ENCODE assay signal across 17 mouse cellular contexts in genomic region chr9:121344344-121344743, GRCm38 (mm10). TPM values are rescaled to one million over a fixed set of nuclear protein-coding genes. Genes with fewer than 3 reads are reported as not detected.
A peak's percentile ranks its signal among the peaks of the same experiment; 100 is the strongest.
DNase-seq lines count a peak whose midpoint lies in the region; ATAC-seq lines count a peak whose summit lies in the region.
"Had no signal": no experiment of that assay in that cellular context is flagged by ENCODE, and none has a peak within 500 bp of the region (broad histone marks: within the 10 kb centered on the region; RNA-seq: fewer than 3 reads in every experiment).

No protein-coding gene starts in this region.

- H3K4me1 ChIP-seq in heart, embryonic 14.5 days (ENCODE audit: control insufficient read depth in 2 of 2, insufficient read depth in 2 of 2, low read length in 2 of 2) = peaks cover 42 to 73% of the 10 kb centered on the region in 2 experiments
- peaks cover 61% of the 10 kb centered on the region for H3K4me1 ChIP-seq in midbrain, embryonic 10.5 days
- H3K4me1 ChIP-seq in midbrain, embryonic 14.5 days (ENCODE audit: control insufficient read depth, insufficient read depth, low read length) = peaks cover 16% of the 10 kb centered on the region; the same call in 1 of the 2 replicates
- H3K4me1 ChIP-seq in stomach, embryonic 16.5 days (ENCODE audit: control insufficient read depth, insufficient read depth, low read length) = peaks cover 21% of the 10 kb centered on the region

- no peak overlapping the region for H3K9ac ChIP-seq in heart, embryonic 14.5 days (ENCODE audit: low read length)
- H3K9ac ChIP-seq in midbrain, embryonic 14.5 days (replicated peaks; ENCODE audit: low read length) = no peak overlapping the region
- no peak overlapping the region for H3K9ac ChIP-seq in stomach, embryonic 16.5 days (ENCODE audit: low read length)

- 71% methylated on average over 3 of the region's 3 CpGs for WGBS in heart, embryonic 14.5 days
- 38% methylated on average over 3 of the region's 3 CpGs for WGBS in midbrain, embryonic 10.5 days
- 34% methylated on average over 3 of the region's 3 CpGs for WGBS in midbrain, embryonic 14.5 days
- WGBS in stomach, embryonic 16.5 days = 57% methylated on average over 3 of the region's 3 CpGs

- DNase-seq in embryo, embryonic 10.5 days (ENCODE audit: low spot score) = peak; percentile 28
- no peak for DNase-seq in embryo, embryonic 10 days (ENCODE audit: low spot score)
- no peak for DNase-seq in heart, postnatal 25 days (ENCODE audit: low spot score)
- DNase-seq in midbrain, embryonic 10.5 days (ENCODE audit: low spot score) = no peak
- no peak for DNase-seq in midbrain, embryonic 14.5 days
- no peak for DNase-seq in lung, adult 18-20 months
- DNase-seq: adrenal gland, postnatal 25 days; cerebellum, adult 9-11 months; gastrocnemius, postnatal 10 days; kidney, adult 9 months; right cerebral cortex, postnatal 25 days; thymus, postnatal 14 days had no signal

- H3K27ac ChIP-seq in heart, embryonic 14.5 days (replicated peaks in 1 of 2; ENCODE audit: control insufficient read depth in 1 of 2, insufficient read depth in 1 of 2, low read depth in 2 of 2, low read length in 2 of 2) = peak overlapping the region; percentile 19 to 95; a peak in 3 of 4 replicates
- H3K27ac ChIP-seq in midbrain, embryonic 10.5 days (replicated peaks) = peak overlapping the region; percentile 38
- no peak overlapping the region for H3K27ac ChIP-seq in midbrain, embryonic 14.5 days (replicated peaks; ENCODE audit: low read depth, low read length)
- 0 out of 2 replicates have a peak overlapping the region, but pooled peaks have one; percentile 12 for H3K27ac ChIP-seq in stomach, embryonic 16.5 days (ENCODE audit: low read length)

- H3K9me3 ChIP-seq in heart, embryonic 14.5 days (ENCODE audit: control insufficient read depth, low read length) = no peaks in the 10 kb centered on the region
- no peaks in the 10 kb centered on the region for H3K9me3 ChIP-seq in midbrain, embryonic 10.5 days (replicated peaks)
- no peaks in the 10 kb centered on the region for H3K9me3 ChIP-seq in midbrain, embryonic 14.5 days (ENCODE audit: control insufficient read depth, low read length)
- no peaks in the 10 kb centered on the region for H3K9me3 ChIP-seq in stomach, embryonic 16.5 days (replicated peaks; ENCODE audit: control insufficient read depth, low read length)

- H3K4me3 ChIP-seq in heart, embryonic 14.5 days (ENCODE audit: control insufficient read depth in 1 of 2, insufficient read depth in 1 of 2, low read depth in 1 of 2, low read length in 2 of 2) = no peak overlapping the region
- no peak overlapping the region for H3K4me3 ChIP-seq in midbrain, embryonic 10.5 days
- H3K4me3 ChIP-seq in midbrain, embryonic 14.5 days (replicated peaks; ENCODE audit: low read depth, low read length) = no peak overlapping the region
- no peak overlapping the region for H3K4me3 ChIP-seq in stomach, embryonic 16.5 days (replicated peaks; ENCODE audit: low read length)

- H3K36me3 ChIP-seq in heart, embryonic 14.5 days (ENCODE audit: control insufficient read depth, insufficient read depth, low read length) = peaks cover 6% of the 10 kb centered on the region; the same call in 1 of the 2 replicates
- peaks cover 48% of the 10 kb centered on the region for H3K36me3 ChIP-seq in midbrain, embryonic 10.5 days
- H3K36me3 ChIP-seq in midbrain, embryonic 14.5 days (ENCODE audit: control insufficient read depth, insufficient read depth, low read length) = no peaks in the 10 kb centered on the region
- H3K36me3 ChIP-seq in stomach, embryonic 16.5 days (ENCODE audit: control insufficient read depth, insufficient read depth, low read length) = no peaks in the 10 kb centered on the region

- no peak overlapping the region for H3K4me2 ChIP-seq in heart, embryonic 14.5 days (ENCODE audit: low read length)
- H3K4me2 ChIP-seq in midbrain, embryonic 14.5 days (ENCODE audit: low read length) = no peak overlapping the region
- no peak overlapping the region for H3K4me2 ChIP-seq in stomach, embryonic 16.5 days (ENCODE audit: low read depth, low read length)
- H3K4me2 ChIP-seq: liver, embryonic 11.5 days had no signal

- no peak for ATAC-seq in heart, embryonic 14.5 days (ENCODE audit: insufficient number of reproducible peaks, insufficient read depth, low FRiP score, low read depth)
- ATAC-seq in midbrain, embryonic 14.5 days (ENCODE audit: low FRiP score, low TSS enrichment) = no peak
- no peak for ATAC-seq in stomach, embryonic 16.5 days (ENCODE audit: insufficient read depth, low FRiP score)
- ATAC-seq: forebrain, embryonic 16.5 days; lung, postnatal 0 days had no signal

- no peaks in the 10 kb centered on the region for H3K27me3 ChIP-seq in heart, embryonic 14.5 days (ENCODE audit: control insufficient read depth, insufficient read depth, low read length)
- H3K27me3 ChIP-seq in midbrain, embryonic 10.5 days (ENCODE audit: low read depth, poor library complexity, severe bottlenecking) = no peaks in the 10 kb centered on the region
- H3K27me3 ChIP-seq in midbrain, embryonic 14.5 days (ENCODE audit: control insufficient read depth, insufficient read depth, low read length) = no peaks in the 10 kb centered on the region
- H3K27me3 ChIP-seq in stomach, embryonic 16.5 days (ENCODE audit: control insufficient read depth, insufficient read depth, low read length) = no peaks in the 10 kb centered on the region

- intact Hi-C loops in heart, postnatal 25 days (cut with DNase I) = no loop called here

RNA-seq across cellular contexts. Expression of gene Trak1, which starts 47.0 kb away (rescaled TPM):
- 41.3 and 42.1 TPM in 2 replicates for polyA plus RNA-seq in heart, embryonic 14.5 days (2014; fragmentation: Nextera tagmentation; extraction: Ambion mirVana)
- 100 to 1,000 TPM; 309 to 322 TPM for total RNA-seq in heart, postnatal 25 days (2021)
- 26.5 and 29.7 TPM in 2 replicates for polyA plus RNA-seq in midbrain, embryonic 10.5 days (2016; fragmentation: Nextera tagmentation; extraction: Ambion mirVana)
- polyA plus RNA-seq in midbrain, embryonic 14.5 days (2014; fragmentation: Nextera tagmentation; extraction: Ambion mirVana) = 47.0 and 53.6 TPM in 2 replicates
- polyA plus RNA-seq in stomach, embryonic 16.5 days (2015; fragmentation: Nextera tagmentation; extraction: Ambion mirVana) = 24.1 and 25.1 TPM in 2 replicates
